Mouse (Mus musculus) spleen, adult 12 weeks (tissue): ENCODE measurements around the gene Hbb-bs.
"Not testable (repeated sequence)": the region's sequence is repeated elsewhere in the genome, so short reads cannot be mapped to it uniquely, and the experiment has no call there.

Experiments
- DNase-seq: peaks from one replicate; pipeline ENCODE4 v3.0.0; 2022; ENCODE audit warnings: low spot score

Hbb-bs gene

GRCm38 (mm10) chr7:103811223-103811845 lies 16.6 kb downstream of the Hbb-bs start:
- DNase-seq = no peak

GRCm38 (mm10) chr7:103810746-103811145 lies 17.1 kb downstream of the Hbb-bs start:
- no peak for DNase-seq

- DNase-seq = no peak
Observed at GRCm38 (mm10) chr7:103810296-103810695, 17.6 kb downstream of the Hbb-bs start.

GRCm38 (mm10) chr7:103809801-103810155 lies 18.1 kb downstream of the Hbb-bs start:
- DNase-seq = no peak

- no peak for DNase-seq
Observed at GRCm38 (mm10) chr7:103808971-103809800, 18.7 kb downstream of the Hbb-bs start.

GRCm38 (mm10) chr7:103808120-103808519 lies 19.8 kb downstream of the Hbb-bs start:
- DNase-seq = not testable (repeated sequence)

- DNase-seq = no peak
Observed at GRCm38 (mm10) chr7:103806856-103807255, 21.0 kb downstream of the Hbb-bs start.

- DNase-seq = no peak
Observed at GRCm38 (mm10) chr7:103792669-103793388, 35.1 kb downstream of the Hbb-bs start.

- no peak for DNase-seq
Observed at GRCm38 (mm10) chr7:103791721-103792120, 36.2 kb downstream of the Hbb-bs start, which contains the start of gene Olfr67. Gene Olfr67 (minus strand): TSS chr7:103791821.

- DNase-seq = no peak
Observed at GRCm38 (mm10) chr7:103779598-103779997, 48.3 kb downstream of the Hbb-bs start, which contains the start of gene Olfr68. Gene Olfr68 (minus strand): TSS chr7:103779698.

- not testable (repeated sequence) for DNase-seq
Observed at GRCm38 (mm10) chr7:103777652-103778051, 50.2 kb downstream of the Hbb-bs start.
